Mouse (Mus musculus) limb, embryonic 14.5 days (tissue): ENCODE results near the gene Fam81b. TPM values are rescaled to one million over a fixed set of nuclear protein-coding genes. Genes with fewer than 3 reads are reported as not detected.

ENCODE experiments used
- ATAC-seq: fragments of 200-750 bp; cut with Nextera tagmentation; 2 replicates; pipeline ENCODE4 v1.8.0; 2017; ENCODE audit warnings: low read depth, moderate number of reproducible peaks, moderate TSS enrichment; ENCODE audit not compliant: low FRiP score
- DNase-seq: peaks from one replicate; pipeline ENCODE4 v3.0.0-alpha.2; 2015; ENCODE audit warnings: low spot score
- H3K27ac ChIP-seq: fragments of 300-500 bp; sonication (generic); replicated peaks from 2 replicates; pipeline ENCODE4 v1.5.1; 2014; ENCODE audit warnings: low read depth, mild to moderate bottlenecking, low read length, moderate library complexity, mixed read lengths
- H3K27me3 ChIP-seq: fragments of 300-500 bp; sonication (generic); 2 replicates; pipeline ENCODE4 v1.6.1; 2014; ENCODE audit warnings: low read length, mixed read lengths; ENCODE audit not compliant: control insufficient read depth, insufficient read depth
- H3K36me3 ChIP-seq: fragments of 300-500 bp; sonication (generic); 2 replicates; pipeline ENCODE4 v1.6.1; 2014; ENCODE audit warnings: mild to moderate bottlenecking, low read length, moderate library complexity, mixed read lengths; ENCODE audit not compliant: control insufficient read depth, insufficient read depth
- H3K4me1 ChIP-seq: fragments of 300-500 bp; sonication (generic); 2 replicates; pipeline ENCODE4 v1.6.1; 2014; ENCODE audit warnings: antibody characterized with exemption, low read length, mixed read lengths; ENCODE audit not compliant: control insufficient read depth, insufficient read depth
- H3K4me2 ChIP-seq: fragments of 300-500 bp; sonication (generic); replicated peaks from 2 replicates; pipeline ENCODE4 v1.6.1; 2014; ENCODE audit warnings: low read depth, mild to moderate bottlenecking, low read length, moderate library complexity; ENCODE audit not compliant: severe bottlenecking
- H3K4me3 ChIP-seq: fragments of 300-500 bp; sonication (generic); replicated peaks from 2 replicates; pipeline ENCODE4 v1.5.1; 2014; ENCODE audit warnings: low read length
- H3K9ac ChIP-seq: fragments of 300-500 bp; sonication (generic); 2 replicates; pipeline ENCODE4 v1.6.1; 2014; ENCODE audit warnings: mild to moderate bottlenecking, low read depth, low read length, moderate library complexity; ENCODE audit not compliant: severe bottlenecking
- H3K9me3 ChIP-seq: fragments of 300-500 bp; sonication (generic); 2 replicates; pipeline ENCODE4 v1.6.1; 2016; ENCODE audit warnings: low read length; ENCODE audit not compliant: control insufficient read depth
- POLR2A ChIP-seq: fragments of 200-500 bp; IDR thresholded peaks from 2 replicates; pipeline ENCODE4 v1.8.0; 2012; ENCODE audit warnings: inconsistent platforms, mild to moderate bottlenecking, moderate library complexity, borderline replicate concordance; ENCODE audit not compliant: insufficient read depth, insufficient read length; ENCODE audit errors: extremely low read depth
- WGBS: fragments of 180-500 bp; shearing (Covaris S2); extraction: QIAGEN DNeasy Blood & Tissue Kit; methylation state at CpG from one replicate; pipeline ENCODE4 v1.1.7; 2014; 5-methylcytosine and 5-hydroxymethylcytosine counted together
- polyA plus RNA-seq, 2 experiments: library from polyadenylated mRNA; depleted of rRNA in 1 of 2; stranded (reverse) in 1 of 2; unstranded in 1 of 2; fragments of >200 nt; fragmentation: Nextera tagmentation in 1 of 2; extraction: Ambion mirVana in 1 of 2; gene quantifications; 2 replicates each; pipeline versions ENCODE4 v1.2.1 to v1.2.3; 2012 to 2014

The Fam81b gene
- polyA plus RNA-seq, 2 experiments, result not detected

- Histone ChIP-seq H3K4me2 (no peak overlapping the region), H3K27ac (no peak overlapping the region), H3K4me3 (no peak overlapping the region), H3K9me3 (no peaks in the 10 kb centered on the region), H3K4me1 (no peaks in the 10 kb centered on the region), H3K36me3 (peaks cover 24% of the 10 kb centered on the region), H3K27me3 (no peaks in the 10 kb centered on the region), H3K9ac (no peak overlapping the region)
- DNase-seq (no peak), ATAC-seq (no peak; the same call in 1 of the 2 replicates)
- WGBS, result 93% methylated on average over 8 of the region's 8 CpGs
- TF ChIP-seq POLR2A, result no peak
These were observed 109.3 kb downstream of the Fam81b start for GRCm38 (mm10) chr13:76195431-76196138.

- Histone ChIP-seq H3K4me2 (no peak overlapping the region), H3K36me3 (peaks cover 29% of the 10 kb centered on the region), H3K27me3 (no peaks in the 10 kb centered on the region), H3K27ac (no peak overlapping the region), H3K4me3 (no peak overlapping the region), H3K9ac (no peak overlapping the region), H3K9me3 (no peaks in the 10 kb centered on the region), H3K4me1 (no peaks in the 10 kb centered on the region)
- no peak for TF ChIP-seq POLR2A
- ATAC-seq (no peak), DNase-seq (no peak)
These were observed 109.9 kb downstream of the Fam81b start for GRCm38 (mm10) chr13:76194937-76195336.

GRCm38 (mm10) chr13:76190273-76190672 lies 114.6 kb downstream of the Fam81b start:
- H3K27ac ChIP-seq, result no peak overlapping the region
- H3K9ac ChIP-seq, result no peak overlapping the region
- DNase-seq, result no peak
- no peak overlapping the region for H3K4me3 ChIP-seq
- no peaks in the 10 kb centered on the region for H3K27me3 ChIP-seq
- no peak for ATAC-seq
- no peak for TF ChIP-seq POLR2A
- H3K4me2 ChIP-seq, result no peak overlapping the region
- peaks cover 41% of the 10 kb centered on the region for H3K36me3 ChIP-seq
- no peaks in the 10 kb centered on the region for H3K9me3 ChIP-seq
- WGBS, result 77% methylated on average over 3 of the region's 3 CpGs
- H3K4me1 ChIP-seq, result no peaks in the 10 kb centered on the region

- peaks cover 42% of the 10 kb centered on the region for H3K36me3 ChIP-seq
- 93% methylated on average over 3 of the region's 3 CpGs for WGBS
- H3K4me1 ChIP-seq, result no peaks in the 10 kb centered on the region
- no peak overlapping the region for H3K4me2 ChIP-seq
- H3K4me3 ChIP-seq, result no peak overlapping the region
- no peak for DNase-seq
- ATAC-seq, result no peak
- no peak for TF ChIP-seq POLR2A
- no peak overlapping the region for H3K27ac ChIP-seq
- H3K9me3 ChIP-seq, result no peaks in the 10 kb centered on the region
- H3K27me3 ChIP-seq, result no peaks in the 10 kb centered on the region
- no peak overlapping the region for H3K9ac ChIP-seq
These were observed 115.7 kb downstream of the Fam81b start for GRCm38 (mm10) chr13:76189190-76189589.

- H3K4me1 ChIP-seq, result no peaks in the 10 kb centered on the region
- DNase-seq (no peak), ATAC-seq (no peak)
- peaks cover 44% of the 10 kb centered on the region for H3K36me3 ChIP-seq
- WGBS, result 92% methylated on average over 5 of the region's 5 CpGs
- H3K27me3 ChIP-seq, result no peaks in the 10 kb centered on the region
- no peak for TF ChIP-seq POLR2A
- no peak overlapping the region for H3K9ac ChIP-seq
- H3K4me3 ChIP-seq, result no peak overlapping the region
- H3K27ac ChIP-seq, result no peak overlapping the region
- no peaks in the 10 kb centered on the region for H3K9me3 ChIP-seq
- H3K4me2 ChIP-seq, result no peak overlapping the region
These were observed 117.2 kb downstream of the Fam81b start for GRCm38 (mm10) chr13:76187651-76188050.

GRCm38 (mm10) chr13:76178700-76179099 lies 126.2 kb downstream of the Fam81b start:
- TF ChIP-seq POLR2A, result no peak
- no peaks in the 10 kb centered on the region for H3K4me1 ChIP-seq
- no peaks in the 10 kb centered on the region for H3K27me3 ChIP-seq
- H3K9ac ChIP-seq, result no peak overlapping the region
- peaks cover 34% of the 10 kb centered on the region for H3K36me3 ChIP-seq
- ATAC-seq (no peak), DNase-seq (no peak)
- no peak overlapping the region for H3K4me3 ChIP-seq
- H3K4me2 ChIP-seq, result no peak overlapping the region
- peaks cover 9% of the 10 kb centered on the region for H3K9me3 ChIP-seq
- WGBS, result 91% methylated on average over 5 of the region's 5 CpGs
- H3K27ac ChIP-seq, result no peak overlapping the region
